In genomic region chr5:71914028-71914427, GRCm38 (mm10) we compare ENCODE assay signal across 14 mouse cellular contexts.
"Had no signal": no experiment of that assay in that cellular context is flagged by ENCODE, and none has a peak within 500 bp of the region (broad histone marks: within the 10 kb centered on the region; RNA-seq: fewer than 3 reads in every experiment).

No protein-coding gene starts in this region.

- H3K4me1 ChIP-seq: neural tube, embryonic 12.5 days; neural tube, embryonic 13.5 days; neural tube, embryonic 15.5 days had no signal

- H3K36me3 ChIP-seq: neural tube, embryonic 12.5 days; neural tube, embryonic 13.5 days; neural tube, embryonic 15.5 days had no signal

- H3K9ac ChIP-seq: neural tube, embryonic 12.5 days; neural tube, embryonic 13.5 days; neural tube, embryonic 15.5 days had no signal

- H3K4me3 ChIP-seq: neural tube, embryonic 12.5 days; neural tube, embryonic 13.5 days; neural tube, embryonic 15.5 days had no signal

- DNase-seq: retina, postnatal 1 day; right cerebral cortex, adult 18-20 months; right cerebral cortex, postnatal 14 days; right cerebral cortex, postnatal 25 days; right cerebral cortex, postnatal 4 days; spleen, adult 18-20 months; thymus, adult 18-20 months; thymus, adult 2 months; thymus, postnatal 25 days; thymus, postnatal 36 days; thymus, postnatal 4 days had no signal

- H3K9me3 ChIP-seq: neural tube, embryonic 12.5 days; neural tube, embryonic 13.5 days; neural tube, embryonic 15.5 days had no signal

- H3K27me3 ChIP-seq: neural tube, embryonic 12.5 days; neural tube, embryonic 13.5 days; neural tube, embryonic 15.5 days had no signal

- H3K4me2 ChIP-seq: neural tube, embryonic 12.5 days; neural tube, embryonic 13.5 days; neural tube, embryonic 15.5 days had no signal

- H3K27ac ChIP-seq: neural tube, embryonic 12.5 days; neural tube, embryonic 13.5 days; neural tube, embryonic 15.5 days had no signal
